18 mouse cellular contexts compared by ENCODE assay signal in genomic region chr6:142458010-142458409, GRCm38 (mm10). TPM values are rescaled to one million over a fixed set of nuclear protein-coding genes. Genes with fewer than 3 reads are reported as not detected.
DNase-seq lines count a peak whose midpoint lies in the region; ATAC-seq lines count a peak whose summit lies in the region.
"Had no signal": no experiment of that assay in that cellular context is flagged by ENCODE, and none has a peak within 500 bp of the region (broad histone marks: within the 10 kb centered on the region; RNA-seq: fewer than 3 reads in every experiment).

No protein-coding gene starts in this region.

- intact Hi-C loops in gastrocnemius, postnatal 14 days (cut with DNase I; ENCODE audit: low total_unique reads), result no loop called here

- H3K27ac ChIP-seq in limb, embryonic 12.5 days, result no peak overlapping the region
- no peak overlapping the region for H3K27ac ChIP-seq in limb, embryonic 10.5 days
- H3K27ac ChIP-seq in hindbrain, embryonic 11.5 days (ENCODE audit: low read depth, low read length), result no peak overlapping the region
- H3K27ac ChIP-seq in midbrain, embryonic 13.5 days, result no peak overlapping the region
- H3K27ac ChIP-seq: heart, adult 2 months had no signal

- WGBS in limb, embryonic 12.5 days, result 43% methylated on average over 7 of the region's 7 CpGs
- 68% methylated on average over 7 of the region's 7 CpGs for WGBS in limb, embryonic 10.5 days
- 55% methylated on average over 7 of the region's 7 CpGs for WGBS in hindbrain, embryonic 11.5 days
- 30% methylated on average over 7 of the region's 7 CpGs for WGBS in midbrain, embryonic 13.5 days

- H3K4me2 ChIP-seq in limb, embryonic 12.5 days, result no peak overlapping the region
- H3K4me2 ChIP-seq in hindbrain, embryonic 11.5 days (replicated peaks; ENCODE audit: low read depth, low read length), result no peak overlapping the region
- 0 out of 2 replicates have a peak overlapping the region, but pooled peaks have one; percentile 5 for H3K4me2 ChIP-seq in midbrain, embryonic 13.5 days (replicated peaks)

- H3K9me3 ChIP-seq in limb, embryonic 12.5 days, result no peaks in the 10 kb centered on the region; the same call in 1 of the 2 replicates
- no peaks in the 10 kb centered on the region for H3K9me3 ChIP-seq in limb, embryonic 10.5 days (replicated peaks)
- H3K9me3 ChIP-seq in hindbrain, embryonic 11.5 days (ENCODE audit: control insufficient read depth, low read length), result no peaks in the 10 kb centered on the region
- no peaks in the 10 kb centered on the region for H3K9me3 ChIP-seq in midbrain, embryonic 13.5 days

- no peaks in the 10 kb centered on the region for H3K36me3 ChIP-seq in limb, embryonic 12.5 days
- H3K36me3 ChIP-seq in limb, embryonic 10.5 days, result no peaks in the 10 kb centered on the region
- H3K36me3 ChIP-seq in hindbrain, embryonic 11.5 days (ENCODE audit: control insufficient read depth, insufficient read depth, low read length), result no peaks in the 10 kb centered on the region
- H3K36me3 ChIP-seq in midbrain, embryonic 13.5 days, result no peaks in the 10 kb centered on the region

- no peak overlapping the region for H3K4me3 ChIP-seq in limb, embryonic 12.5 days (replicated peaks)
- no peak overlapping the region for H3K4me3 ChIP-seq in limb, embryonic 10.5 days
- H3K4me3 ChIP-seq in hindbrain, embryonic 11.5 days (ENCODE audit: low read depth, low read length), result no peak overlapping the region
- H3K4me3 ChIP-seq in midbrain, embryonic 13.5 days (replicated peaks), result no peak overlapping the region
- H3K4me3 ChIP-seq: heart, adult 2 months had no signal

- no peak overlapping the region for H3K9ac ChIP-seq in limb, embryonic 12.5 days (replicated peaks)
- H3K9ac ChIP-seq in hindbrain, embryonic 11.5 days (ENCODE audit: low read depth, low read length), result no peak overlapping the region
- H3K9ac ChIP-seq in midbrain, embryonic 13.5 days (replicated peaks), result no peak overlapping the region

- no peaks in the 10 kb centered on the region; the same call in none of the 2 replicates for H3K4me1 ChIP-seq in limb, embryonic 12.5 days (replicated peaks)
- H3K4me1 ChIP-seq in limb, embryonic 10.5 days, result no peaks in the 10 kb centered on the region
- H3K4me1 ChIP-seq in hindbrain, embryonic 11.5 days (replicated peaks; ENCODE audit: control insufficient read depth, insufficient read depth, low read length), result 0 out of 2 replicates have a peak, but pooled peaks cover 5% of the 10 kb centered on the region
- H3K4me1 ChIP-seq in midbrain, embryonic 13.5 days (replicated peaks), result peaks cover 17% of the 10 kb centered on the region

- 0 out of 2 replicates have a peak, but pooled peaks have one; percentile 24 for ATAC-seq in limb, embryonic 12.5 days (ENCODE audit: insufficient number of reproducible peaks, insufficient read depth, low FRiP score, low TSS enrichment, low read depth)
- ATAC-seq in hindbrain, embryonic 11.5 days (ENCODE audit: low FRiP score), result peak; percentile 65; the same call in 1 of the 2 replicates
- peak; percentile 71 for ATAC-seq in midbrain, embryonic 13.5 days
- ATAC-seq in inflammation-experienced regulatory T-cells, adult 6 months, result no peak

- no peak for DNase-seq in limb, embryonic 10.5 days (ENCODE audit: low spot score)
- DNase-seq in hindbrain, embryonic 11.5 days (ENCODE audit: low spot score), result peak; percentile 9
- DNase-seq in retina, postnatal 1 day, result peak; percentile 53
- DNase-seq in gastrocnemius, postnatal 14 days, result no peak
- no peak for DNase-seq in cerebellum, postnatal 14 days
- DNase-seq: adrenal gland, postnatal 36 days; B cell, adult 2 months; heart, adult 2 months; heart, postnatal 10 days; kidney, adult 11 months; kidney, postnatal 14 days; lung, postnatal 36 days had no signal

- H3K27me3 ChIP-seq in limb, embryonic 12.5 days, result no peaks in the 10 kb centered on the region; the same call in 1 of the 2 replicates
- no peaks in the 10 kb centered on the region for H3K27me3 ChIP-seq in limb, embryonic 10.5 days (ENCODE audit: low read depth, poor library complexity, severe bottlenecking)
- no peaks in the 10 kb centered on the region for H3K27me3 ChIP-seq in hindbrain, embryonic 11.5 days (ENCODE audit: control insufficient read depth, insufficient read depth, low read length)
- H3K27me3 ChIP-seq in midbrain, embryonic 13.5 days, result no peaks in the 10 kb centered on the region

RNA-seq across cellular contexts. Expression of gene Gys2, which starts 14.9 kb away (rescaled TPM):
- polyA plus RNA-seq in limb, embryonic 12.5 days (2016; fragmentation: Nextera tagmentation; extraction: Ambion mirVana), result not detected in 2 replicates
- not detected in 2 replicates for polyA plus RNA-seq in limb, embryonic 10.5 days (2016; fragmentation: Nextera tagmentation; extraction: Ambion mirVana)
- 0.46 TPM in 1 of 2 replicates, not detected in the other for polyA plus RNA-seq in hindbrain, embryonic 11.5 days (2014; fragmentation: Nextera tagmentation; extraction: Ambion mirVana)
- polyA plus RNA-seq in midbrain, embryonic 13.5 days (2015; fragmentation: Nextera tagmentation; extraction: Ambion mirVana), result 0.05 TPM in 1 of 2 replicates, not detected in the other
- polyA plus RNA-seq in inflammation-experienced regulatory T-cells, adult 6 months (2017; shearing (Covaris generic)), result not detected
- under 1 TPM in 1 of 2 experiments, not detected in 1; 0.31 TPM for total RNA-seq in gastrocnemius, postnatal 14 days (2021)
- total RNA-seq: layer of hippocampus, postnatal 10 days had no signal
- polyA plus RNA-seq: limb, embryonic 11.5 days; small intestine, adult 2 months had no signal

RNA-seq across cellular contexts. Expression of gene Spx, which starts 44.8 kb away (rescaled TPM):
- polyA plus RNA-seq in limb, embryonic 12.5 days (2016; fragmentation: Nextera tagmentation; extraction: Ambion mirVana), result 1.2 and 1.7 TPM in 2 replicates
- polyA plus RNA-seq in limb, embryonic 10.5 days (2016; fragmentation: Nextera tagmentation; extraction: Ambion mirVana), result 0.54 and 0.78 TPM in 2 replicates
- 5.7 and 6.3 TPM in 2 replicates for polyA plus RNA-seq in hindbrain, embryonic 11.5 days (2014; fragmentation: Nextera tagmentation; extraction: Ambion mirVana)
- 5.5 and 6.5 TPM in 2 replicates for polyA plus RNA-seq in midbrain, embryonic 13.5 days (2015; fragmentation: Nextera tagmentation; extraction: Ambion mirVana)
- 1 to 10 TPM in 2 of 3 experiments, under 1 TPM in 1; 0.89 to 2.3 (median 1.1) TPM for polyA plus RNA-seq in inflammation-experienced regulatory T-cells, adult 6 months (2017; shearing (Covaris generic))
- under 1 TPM in 1 of 2 experiments, not detected in 1; 0.60 TPM for total RNA-seq in gastrocnemius, postnatal 14 days (2021)
- total RNA-seq: heart, adult 2 months; heart, postnatal 10 days had no signal

RNA-seq across cellular contexts. Expression of gene Ldhb, which starts 49.7 kb away (rescaled TPM):
- 480 and 486 TPM in 2 replicates for polyA plus RNA-seq in limb, embryonic 12.5 days (2016; fragmentation: Nextera tagmentation; extraction: Ambion mirVana)
- polyA plus RNA-seq in limb, embryonic 10.5 days (2016; fragmentation: Nextera tagmentation; extraction: Ambion mirVana), result 408 and 535 TPM in 2 replicates
- polyA plus RNA-seq in hindbrain, embryonic 11.5 days (2014; fragmentation: Nextera tagmentation; extraction: Ambion mirVana), result 388 and 406 TPM in 2 replicates
- polyA plus RNA-seq in midbrain, embryonic 13.5 days (2015; fragmentation: Nextera tagmentation; extraction: Ambion mirVana), result 466 and 473 TPM in 2 replicates
- 100 to 1,000 TPM in 2 of 3 experiments, 10 to 100 TPM in 1; 58.7 to 153 (median 114) TPM for polyA plus RNA-seq in inflammation-experienced regulatory T-cells, adult 6 months (2017; shearing (Covaris generic))
- total RNA-seq in gastrocnemius, postnatal 14 days (2021), result 100 to 1,000 TPM; 112 to 138 TPM

Comparison
In these comparisons a context has a peak if more than half of its experiments do, and no peak if none do; other contexts are left out.
1. DNase-seq: peak in hindbrain, embryonic 11.5 days (single experiment) and retina, postnatal 1 day (single experiment); none in limb, embryonic 10.5 days (single experiment), gastrocnemius, postnatal 14 days (single experiment) and cerebellum, postnatal 14 days (0 of 2).